Mouse (Mus musculus): ENCODE results near the gene Mtf1. TPM values are rescaled to one million over a fixed set of nuclear protein-coding genes. Genes with fewer than 3 reads are reported as not detected.

Gene Mtf1
- polyA plus RNA-seq, 1 experiment from 2014 or later = 14.1 TPM

GRCm38 (mm10) chr4:124880599-124880998 lies 78.7 kb downstream of the Mtf1 start, which contains the start of gene Epha10:
TSS of gene Epha10 (plus strand) at chr4:124880899.
- WGBS = 6% methylated on average over 11 of the region's 11 CpGs

GRCm38 (mm10) chr4:124881341-124881908 lies 79.5 kb downstream of the Mtf1 start:
- TF ChIP-seq CTCF (IDR thresholded peaks at IDR 0.05; ENCODE audit: low read depth) = no peak
- Histone ChIP-seq H3K9ac (no peak overlapping the region), H3K27me3 (ENCODE audit: insufficient read depth, low read length) (peaks cover 53% of the 10 kb centered on the region)

More at GRCm38 (mm10) chr4:124880599-124880998, 78.7 kb downstream of the Mtf1 start, which contains the start of gene Epha10:
- H3K36me3 ChIP-seq (ENCODE audit: insufficient read depth) = no peaks in the 10 kb centered on the region
- peak within 1 kb of the TSS; percentile 25 for H3K4me3 ChIP-seq (ENCODE audit: low read depth, low read length)
- no peaks in the 10 kb centered on the region for H3K9me3 ChIP-seq (ENCODE audit: low read depth, low read length)
- no peak within 1 kb of the TSS for H3K27ac ChIP-seq (ENCODE audit: low read depth)
- H3K9ac ChIP-seq = no peak within 1 kb of the TSS
- H3K4me1 ChIP-seq (ENCODE audit: insufficient read depth) = no peaks in the 10 kb centered on the region
- TF ChIP-seq CTCF (IDR thresholded peaks at IDR 0.05; ENCODE audit: low read depth) = no peak
- DNase-seq (no peak), ATAC-seq (ENCODE audit: insufficient read depth) (no peak)
- peaks cover 45% of the 10 kb centered on the region for H3K27me3 ChIP-seq (ENCODE audit: insufficient read depth, low read length)
- H3K4me2 ChIP-seq = peak within 1 kb of the TSS; percentile 59

GRCm38 (mm10) chr4:124882151-124882729 lies 80.3 kb downstream of the Mtf1 start:
- DNase-seq = peak; percentile 86

More at GRCm38 (mm10) chr4:124881341-124881908, 79.5 kb downstream of the Mtf1 start:
- DNase-seq (peak; percentile 48), ATAC-seq (ENCODE audit: insufficient read depth) (peak; percentile 76)
- Histone ChIP-seq H3K4me2 (peak overlapping the region; percentile 59), H3K27ac (ENCODE audit: low read depth) (no peak overlapping the region), H3K4me1 (ENCODE audit: insufficient read depth) (no peaks in the 10 kb centered on the region), H3K36me3 (ENCODE audit: insufficient read depth) (no peaks in the 10 kb centered on the region), H3K9me3 (ENCODE audit: low read depth, low read length) (no peaks in the 10 kb centered on the region), H3K4me3 (ENCODE audit: low read depth, low read length) (peak overlapping the region; percentile 25)
- under 1% methylated on average over 37 of the region's 37 CpGs for WGBS

GRCm38 (mm10) chr4:124888702-124889101 lies 86.8 kb downstream of the Mtf1 start:
- H3K4me3 ChIP-seq (ENCODE audit: low read depth, low read length) = no peak overlapping the region
- TF ChIP-seq CTCF (IDR thresholded peaks at IDR 0.05; ENCODE audit: low read depth) = no peak
- DNase-seq (no peak), ATAC-seq (ENCODE audit: insufficient read depth) (no peak)
- no peaks in the 10 kb centered on the region for H3K36me3 ChIP-seq (ENCODE audit: insufficient read depth)
- no peak overlapping the region for H3K4me2 ChIP-seq
- peaks cover 44% of the 10 kb centered on the region for H3K27me3 ChIP-seq (ENCODE audit: insufficient read depth, low read length)
- H3K9ac ChIP-seq = no peak overlapping the region
- no peak overlapping the region for H3K27ac ChIP-seq (ENCODE audit: low read depth)
- 66% methylated on average over 7 of the region's 7 CpGs for WGBS
- no peaks in the 10 kb centered on the region for H3K9me3 ChIP-seq (ENCODE audit: low read depth, low read length)
- no peaks in the 10 kb centered on the region for H3K4me1 ChIP-seq (ENCODE audit: insufficient read depth)

More at GRCm38 (mm10) chr4:124882151-124882729, 80.3 kb downstream of the Mtf1 start:
- no peak for TF ChIP-seq CTCF (IDR thresholded peaks at IDR 0.05; ENCODE audit: low read depth)
- H3K9ac ChIP-seq = no peak overlapping the region
- ATAC-seq (ENCODE audit: insufficient read depth) = no peak
- H3K9me3 ChIP-seq (ENCODE audit: low read depth, low read length) = no peaks in the 10 kb centered on the region
- no peaks in the 10 kb centered on the region for H3K4me1 ChIP-seq (ENCODE audit: insufficient read depth)
- H3K4me3 ChIP-seq (ENCODE audit: low read depth, low read length) = no peak overlapping the region
- WGBS = under 1% methylated on average over 37 of the region's 37 CpGs
- peaks cover 56% of the 10 kb centered on the region for H3K27me3 ChIP-seq (ENCODE audit: insufficient read depth, low read length)
- H3K36me3 ChIP-seq (ENCODE audit: insufficient read depth) = no peaks in the 10 kb centered on the region
- H3K27ac ChIP-seq (ENCODE audit: low read depth) = no peak overlapping the region
- no peak overlapping the region; the same call in 1 of the 2 replicates for H3K4me2 ChIP-seq

- no peak overlapping the region for H3K4me3 ChIP-seq (ENCODE audit: low read depth, low read length)
- ATAC-seq (ENCODE audit: insufficient read depth) = no peak
- H3K4me2 ChIP-seq = no peak overlapping the region
- no peak for DNase-seq
- H3K4me1 ChIP-seq (ENCODE audit: insufficient read depth) = no peaks in the 10 kb centered on the region
- TF ChIP-seq CTCF (IDR thresholded peaks at IDR 0.05; ENCODE audit: low read depth) = no peak
- H3K27ac ChIP-seq (ENCODE audit: low read depth) = no peak overlapping the region
- no peak overlapping the region for H3K9ac ChIP-seq
- H3K36me3 ChIP-seq (ENCODE audit: insufficient read depth) = no peaks in the 10 kb centered on the region
- 77% methylated on average over 2 of the region's 2 CpGs for WGBS
- H3K9me3 ChIP-seq (ENCODE audit: low read depth, low read length) = no peaks in the 10 kb centered on the region
- H3K27me3 ChIP-seq (ENCODE audit: insufficient read depth, low read length) = peaks cover 53% of the 10 kb centered on the region
Measured at GRCm38 (mm10) chr4:124889935-124890334, 88.0 kb downstream of the Mtf1 start.

- ATAC-seq (ENCODE audit: insufficient read depth) = no peak
- no peak for DNase-seq
- Histone ChIP-seq H3K9me3 (ENCODE audit: low read depth, low read length) (no peaks in the 10 kb centered on the region), H3K4me3 (ENCODE audit: low read depth, low read length) (no peak overlapping the region), H3K36me3 (ENCODE audit: insufficient read depth) (no peaks in the 10 kb centered on the region), H3K9ac (no peak overlapping the region), H3K27me3 (ENCODE audit: insufficient read depth, low read length) (peaks cover 56% of the 10 kb centered on the region), H3K27ac (ENCODE audit: low read depth) (no peak overlapping the region), H3K4me2 (no peak overlapping the region), H3K4me1 (ENCODE audit: insufficient read depth) (no peaks in the 10 kb centered on the region)
- no peak for TF ChIP-seq CTCF (IDR thresholded peaks at IDR 0.05; ENCODE audit: low read depth)
- 69% methylated on average over 5 of the region's 5 CpGs for WGBS
Measured at GRCm38 (mm10) chr4:124890831-124891230, 88.9 kb downstream of the Mtf1 start.

- Histone ChIP-seq H3K4me2 (no peak overlapping the region), H3K9me3 (ENCODE audit: low read depth, low read length) (no peaks in the 10 kb centered on the region), H3K36me3 (ENCODE audit: insufficient read depth) (no peaks in the 10 kb centered on the region), H3K4me1 (ENCODE audit: insufficient read depth) (no peaks in the 10 kb centered on the region), H3K27me3 (ENCODE audit: insufficient read depth, low read length) (peaks cover 56% of the 10 kb centered on the region), H3K27ac (ENCODE audit: low read depth) (no peak overlapping the region), H3K9ac (no peak overlapping the region), H3K4me3 (ENCODE audit: low read depth, low read length) (no peak overlapping the region)
- 37% methylated on average over 6 of the region's 6 CpGs for WGBS
- TF ChIP-seq CTCF (IDR thresholded peaks at IDR 0.05; ENCODE audit: low read depth) = no peak
- ATAC-seq (ENCODE audit: insufficient read depth) = no peak
- DNase-seq = no peak
Measured at GRCm38 (mm10) chr4:124893769-124894168, 91.9 kb downstream of the Mtf1 start.

All from lung, embryonic 14.5 days (tissue).